Mouse (Mus musculus) midbrain, embryonic 10.5 days (tissue): ENCODE results near the gene Tcf7l2. TPM values are rescaled to one million over a fixed set of nuclear protein-coding genes. Genes with fewer than 3 reads are reported as not detected.

Experiments used
- DNase-seq: peaks from one replicate; pipeline ENCODE4 v3.0.0-alpha.2; 2017; ENCODE audit warnings: low spot score
- H3K27ac ChIP-seq: fragments of 300-500 bp; sonication (generic); replicated peaks from 2 replicates; pipeline ENCODE4 v1.5.1; 2016; ENCODE audit warnings: mild to moderate bottlenecking
- H3K27me3 ChIP-seq: fragments of 300-500 bp; sonication (generic); 2 replicates; pipeline ENCODE4 v1.6.1; 2016; ENCODE audit warnings: low read depth, mild to moderate bottlenecking; ENCODE audit not compliant: poor library complexity, severe bottlenecking
- H3K36me3 ChIP-seq: fragments of 300-500 bp; sonication (generic); 2 replicates; pipeline ENCODE4 v1.6.1; 2016; ENCODE audit warnings: mild to moderate bottlenecking, moderate library complexity
- H3K4me1 ChIP-seq: fragments of 300-500 bp; sonication (generic); 2 replicates; pipeline ENCODE4 v1.6.1; 2016
- H3K4me3 ChIP-seq: fragments of 300-500 bp; sonication (generic); 2 replicates; pipeline ENCODE4 v1.5.1; 2016; ENCODE audit warnings: mild to moderate bottlenecking, moderate library complexity
- H3K9me3 ChIP-seq: fragments of 300-500 bp; sonication (generic); replicated peaks from 2 replicates; pipeline ENCODE4 v1.6.1; 2016; ENCODE audit warnings: mild to moderate bottlenecking
- WGBS: fragments of 180-500 bp; shearing (Covaris S2); methylation state at CpG from one replicate; pipeline ENCODE4 v1.1.7; 2016; 5-methylcytosine and 5-hydroxymethylcytosine counted together
- polyA plus RNA-seq: library from polyadenylated mRNA; unstranded; fragments of >200 nt; fragmentation: Nextera tagmentation; extraction: Ambion mirVana; gene quantifications from 2 replicates; pipeline ENCODE4 v1.2.1, GENCODE M21; 2016

Tcf7l2 gene
- polyA plus RNA-seq, 1 experiment from 2014 or later = 180 TPM

DNA sequence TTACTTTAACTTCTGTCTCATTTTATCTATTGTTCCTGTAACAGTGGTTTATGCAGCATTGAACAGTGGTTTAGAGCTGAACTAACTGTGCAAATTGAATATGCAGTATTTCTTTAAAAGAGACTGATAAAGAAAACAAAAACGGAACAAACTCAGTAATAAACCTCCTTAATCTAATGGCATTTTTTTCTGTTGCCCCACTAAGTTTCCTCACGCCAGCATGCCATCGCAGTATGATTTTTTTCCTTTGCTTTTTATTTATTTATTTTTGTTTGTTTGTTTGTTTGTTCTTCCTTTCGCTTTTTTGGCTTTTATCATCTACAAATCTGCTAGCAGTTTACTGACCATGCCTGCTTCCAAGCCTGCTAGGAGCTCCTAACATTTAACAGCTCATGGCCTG is 183.2 kb downstream of the Tcf7l2 start:
- WGBS = 93% methylated on average over 4 of the region's 4 CpGs
- peaks cover 3% of the 10 kb centered on the region; the same call in 1 of the 2 replicates for H3K27me3 ChIP-seq

DNA sequence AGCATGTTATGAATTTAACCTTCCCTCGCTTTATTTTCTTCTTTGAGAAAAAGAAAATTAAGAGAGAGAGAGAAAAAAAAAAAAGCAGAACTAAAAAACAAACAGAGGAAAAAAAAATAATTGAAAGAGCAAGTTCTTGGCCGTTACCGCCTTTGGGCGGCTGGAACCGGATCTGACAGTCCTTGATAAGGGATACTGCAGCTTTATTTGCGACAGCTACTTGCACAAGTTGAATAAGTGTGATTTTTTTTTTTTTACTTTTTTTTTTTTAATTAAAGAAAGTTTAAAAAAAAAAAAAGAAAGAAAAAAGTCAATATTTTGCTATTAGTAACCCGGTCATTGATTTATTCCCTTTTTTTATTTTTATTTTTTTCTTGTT is 183.8 kb downstream of the Tcf7l2 start:
- no peak overlapping the region for H3K4me3 ChIP-seq
- H3K9me3 ChIP-seq = no peaks in the 10 kb centered on the region
- H3K27me3 ChIP-seq = peaks cover 3% of the 10 kb centered on the region; the same call in 1 of the 2 replicates
- WGBS = 78% methylated on average over 7 of the region's 7 CpGs
- H3K27ac ChIP-seq = peak overlapping the region; percentile 74; the same call in 1 of the 2 replicates
- DNase-seq = no peak
- peaks cover 80% of the 10 kb centered on the region for H3K36me3 ChIP-seq
- peaks cover 43% of the 10 kb centered on the region for H3K4me1 ChIP-seq

More for the DNA sequence above, 183.2 kb downstream of the Tcf7l2 start:
- Histone ChIP-seq H3K4me1 (peaks cover 37% of the 10 kb centered on the region), H3K4me3 (no peak overlapping the region), H3K9me3 (no peaks in the 10 kb centered on the region), H3K36me3 (peaks cover 83% of the 10 kb centered on the region), H3K27ac (no peak overlapping the region; the same call in 1 of the 2 replicates)
- no peak for DNase-seq

DNA sequence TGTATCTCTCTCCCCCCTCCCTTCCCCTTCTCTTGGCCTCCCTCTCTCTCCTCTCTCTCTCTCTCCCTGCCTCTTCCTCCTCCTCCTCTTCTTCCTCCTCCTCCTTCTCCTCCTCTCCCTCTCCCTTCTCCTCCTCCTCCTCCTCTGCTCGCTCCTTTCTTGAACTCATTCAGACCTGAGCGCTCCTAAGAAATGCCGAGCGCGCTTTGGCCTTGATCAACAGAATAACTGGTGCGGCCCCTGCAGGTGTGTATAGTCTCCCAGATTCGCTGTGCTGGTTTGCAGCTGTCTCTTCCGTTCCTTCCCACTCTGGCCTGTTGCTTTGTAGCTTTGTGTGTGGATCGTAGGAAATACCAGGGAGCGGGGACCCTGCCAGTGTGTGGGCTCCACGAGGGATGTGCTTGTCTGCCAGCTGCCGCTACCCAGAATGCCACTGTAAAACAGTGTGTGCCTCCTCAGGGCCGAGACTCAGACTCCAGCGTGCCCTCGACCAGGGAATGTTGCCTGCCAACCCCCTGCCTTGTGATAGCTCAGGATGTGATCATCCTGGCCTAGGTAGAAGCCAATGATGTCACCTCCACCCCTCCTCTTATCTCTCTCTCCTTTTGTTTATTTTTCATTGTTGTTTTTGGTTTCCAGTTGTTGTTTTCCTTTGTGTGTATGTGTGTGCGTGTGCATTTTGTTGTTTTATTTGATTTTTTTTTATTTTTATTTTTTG is 184.3 kb downstream of the Tcf7l2 start:
- H3K4me1 ChIP-seq = peaks cover 47% of the 10 kb centered on the region
- H3K4me3 ChIP-seq = no peak overlapping the region
- 82% methylated on average over 16 of the region's 16 CpGs for WGBS
- peaks cover 3% of the 10 kb centered on the region; the same call in 1 of the 2 replicates for H3K27me3 ChIP-seq
- H3K27ac ChIP-seq = peak overlapping the region; percentile 74
- DNase-seq = no peak
- H3K36me3 ChIP-seq = peaks cover 79% of the 10 kb centered on the region
- no peaks in the 10 kb centered on the region for H3K9me3 ChIP-seq

DNA sequence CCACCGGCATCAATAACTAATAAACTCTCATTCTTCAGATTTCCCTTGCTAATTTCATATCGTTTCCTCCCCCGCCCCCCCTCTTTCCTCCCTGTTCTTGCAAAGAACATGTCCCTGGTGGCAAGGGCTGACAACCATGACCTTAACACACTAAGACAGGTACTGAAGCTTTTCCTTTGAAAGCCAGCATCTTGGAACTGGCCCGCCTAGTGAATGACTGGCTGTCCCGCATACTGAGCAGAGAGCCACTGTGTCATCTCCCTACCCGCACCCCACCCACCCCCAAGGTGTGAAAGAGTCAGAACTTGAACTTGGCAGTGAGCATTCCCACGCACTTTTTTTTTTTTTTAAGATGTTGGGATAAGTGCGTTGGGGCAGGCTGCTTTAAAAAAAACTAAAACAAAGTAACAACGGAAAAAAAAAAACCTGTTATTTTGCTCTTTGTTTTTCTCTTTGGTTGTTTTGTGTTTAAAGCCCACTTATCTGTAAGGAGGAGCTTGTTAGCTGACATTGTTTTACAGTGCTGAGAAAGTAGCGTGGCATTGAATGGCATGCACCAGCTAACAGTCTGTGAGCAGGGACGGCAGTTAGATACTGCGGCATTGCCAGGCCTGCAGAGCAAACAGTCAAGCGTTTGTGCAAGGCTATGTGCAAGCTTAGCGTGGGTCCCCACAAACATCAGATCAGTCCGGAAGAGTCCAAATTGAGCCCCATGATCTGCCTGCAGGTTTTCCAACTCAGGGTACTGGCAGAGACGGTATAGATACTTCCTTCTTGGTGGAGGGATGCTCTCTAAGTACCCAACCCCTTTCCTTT is 185.4 kb downstream of the Tcf7l2 start:
- H3K27me3 ChIP-seq = peaks cover 3% of the 10 kb centered on the region; the same call in 1 of the 2 replicates
- no peak overlapping the region for H3K4me3 ChIP-seq
- H3K27ac ChIP-seq = no peak overlapping the region
- H3K4me1 ChIP-seq = peaks cover 54% of the 10 kb centered on the region
- peaks cover 79% of the 10 kb centered on the region for H3K36me3 ChIP-seq
- H3K9me3 ChIP-seq = no peaks in the 10 kb centered on the region
- 91% methylated on average over 16 of the region's 16 CpGs for WGBS
- DNase-seq = no peak

- H3K36me3 ChIP-seq = peaks cover 75% of the 10 kb centered on the region
- peaks cover 54% of the 10 kb centered on the region for H3K4me1 ChIP-seq
- H3K9me3 ChIP-seq = no peaks in the 10 kb centered on the region
- H3K27ac ChIP-seq = no peak overlapping the region
- DNase-seq = no peak
- 95% methylated on average over 9 of the region's 9 CpGs for WGBS
- no peak overlapping the region for H3K4me3 ChIP-seq
- H3K27me3 ChIP-seq = peaks cover 3% of the 10 kb centered on the region; the same call in 1 of the 2 replicates
Measured at GRCm38 (mm10) chr19:55927674-55928061, 186.0 kb downstream of the Tcf7l2 start.

- Histone ChIP-seq H3K4me3 (no peak overlapping the region), H3K4me1 (peaks cover 51% of the 10 kb centered on the region)
Measured at GRCm38 (mm10) chr19:55928674-55929073, 187.1 kb downstream of the Tcf7l2 start.

GRCm38 (mm10) chr19:55931642-55932041 is 190.0 kb downstream of the Tcf7l2 start:
- H3K4me3 ChIP-seq = no peak overlapping the region
- no peaks in the 10 kb centered on the region for H3K27me3 ChIP-seq
- peaks cover 48% of the 10 kb centered on the region for H3K4me1 ChIP-seq
- H3K9me3 ChIP-seq = no peaks in the 10 kb centered on the region
- H3K27ac ChIP-seq = peak overlapping the region; percentile 46; the same call in 1 of the 2 replicates
- H3K36me3 ChIP-seq = peaks cover 51% of the 10 kb centered on the region
- no peak for DNase-seq
- WGBS = 93% methylated on average over 17 of the region's 17 CpGs

More at GRCm38 (mm10) chr19:55928674-55929073, 187.1 kb downstream of the Tcf7l2 start:
- Histone ChIP-seq H3K36me3 (peaks cover 66% of the 10 kb centered on the region), H3K27me3 (no peaks in the 10 kb centered on the region), H3K9me3 (no peaks in the 10 kb centered on the region), H3K27ac (no peak overlapping the region)
- DNase-seq = no peak
- WGBS = 96% methylated on average over 5 of the region's 5 CpGs

- H3K9me3 ChIP-seq = no peaks in the 10 kb centered on the region
- peak overlapping the region; percentile 14; the same call in 1 of the 2 replicates for H3K27ac ChIP-seq
- H3K4me1 ChIP-seq = peaks cover 39% of the 10 kb centered on the region
- no peak overlapping the region for H3K4me3 ChIP-seq
- no peak for DNase-seq
- WGBS = 75% methylated on average over 7 of the region's 7 CpGs
- H3K27me3 ChIP-seq = no peaks in the 10 kb centered on the region
- H3K36me3 ChIP-seq = peaks cover 27% of the 10 kb centered on the region
Measured at GRCm38 (mm10) chr19:55933947-55934729, 192.5 kb downstream of the Tcf7l2 start.

GRCm38 (mm10) chr19:55934730-55935003 is 193.0 kb downstream of the Tcf7l2 start:
- no peaks in the 10 kb centered on the region for H3K9me3 ChIP-seq
- H3K36me3 ChIP-seq = peaks cover 22% of the 10 kb centered on the region
- no peaks in the 10 kb centered on the region for H3K27me3 ChIP-seq
- WGBS = 86% methylated on average over 3 of the region's 3 CpGs
- DNase-seq = no peak
- H3K27ac ChIP-seq = peak overlapping the region; percentile 42; the same call in 1 of the 2 replicates
- H3K4me1 ChIP-seq = peaks cover 33% of the 10 kb centered on the region
- H3K4me3 ChIP-seq = no peak overlapping the region

- Histone ChIP-seq H3K27me3 (no peaks in the 10 kb centered on the region), H3K4me3 (no peak overlapping the region), H3K9me3 (no peaks in the 10 kb centered on the region), H3K27ac (no peak overlapping the region), H3K4me1 (peaks cover 31% of the 10 kb centered on the region), H3K36me3 (peaks cover 2% of the 10 kb centered on the region; the same call in 1 of the 2 replicates)
- DNase-seq = no peak
- 92% methylated on average over 3 of the region's 3 CpGs for WGBS
Measured at GRCm38 (mm10) chr19:55937026-55937425, 195.4 kb downstream of the Tcf7l2 start.

- H3K4me3 ChIP-seq = no peak overlapping the region
- DNase-seq = no peak
- 92% methylated on average over 21 of the region's 21 CpGs for WGBS
- no peaks in the 10 kb centered on the region for H3K36me3 ChIP-seq
- no peaks in the 10 kb centered on the region for H3K9me3 ChIP-seq
- no peak overlapping the region for H3K27ac ChIP-seq
- peaks cover 31% of the 10 kb centered on the region for H3K4me1 ChIP-seq
- H3K27me3 ChIP-seq = no peaks in the 10 kb centered on the region
Measured at GRCm38 (mm10) chr19:55938254-55939046, 196.8 kb downstream of the Tcf7l2 start.

DNA sequence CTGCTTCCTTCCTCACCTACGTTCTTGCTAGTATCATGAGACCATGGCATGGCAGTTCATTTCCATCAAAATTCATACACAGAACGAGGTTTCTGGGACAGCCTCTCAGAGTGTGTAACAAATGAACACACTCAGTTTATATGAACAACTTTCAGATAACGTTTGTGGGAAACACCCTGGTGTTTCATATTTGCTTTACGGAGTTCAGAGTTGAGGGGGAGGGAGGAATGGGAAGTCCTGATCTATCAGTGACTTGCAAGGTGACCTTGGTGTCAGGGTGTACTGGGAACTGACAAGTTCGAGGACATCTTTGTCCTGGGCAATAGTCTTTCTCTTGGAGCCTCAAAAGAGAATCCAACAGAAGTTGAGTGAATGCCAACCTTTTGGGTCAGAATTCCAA is 197.5 kb downstream of the Tcf7l2 start:
- DNase-seq = no peak
- no peak overlapping the region for H3K4me3 ChIP-seq
- no peak overlapping the region for H3K27ac ChIP-seq
- peaks cover 25% of the 10 kb centered on the region for H3K4me1 ChIP-seq
- no peaks in the 10 kb centered on the region for H3K36me3 ChIP-seq
- WGBS = 84% methylated on average over 5 of the region's 5 CpGs
- H3K9me3 ChIP-seq = no peaks in the 10 kb centered on the region
- no peaks in the 10 kb centered on the region for H3K27me3 ChIP-seq
